Mouse (Mus musculus): ENCODE results near the gene Ndufb4. TPM values are rescaled to one million over a fixed set of nuclear protein-coding genes. Genes with fewer than 3 reads are reported as not detected.

Gene Ndufb4
- polyA plus RNA-seq, 1 experiment from 2014 or later: 66.1 TPM

DNA sequence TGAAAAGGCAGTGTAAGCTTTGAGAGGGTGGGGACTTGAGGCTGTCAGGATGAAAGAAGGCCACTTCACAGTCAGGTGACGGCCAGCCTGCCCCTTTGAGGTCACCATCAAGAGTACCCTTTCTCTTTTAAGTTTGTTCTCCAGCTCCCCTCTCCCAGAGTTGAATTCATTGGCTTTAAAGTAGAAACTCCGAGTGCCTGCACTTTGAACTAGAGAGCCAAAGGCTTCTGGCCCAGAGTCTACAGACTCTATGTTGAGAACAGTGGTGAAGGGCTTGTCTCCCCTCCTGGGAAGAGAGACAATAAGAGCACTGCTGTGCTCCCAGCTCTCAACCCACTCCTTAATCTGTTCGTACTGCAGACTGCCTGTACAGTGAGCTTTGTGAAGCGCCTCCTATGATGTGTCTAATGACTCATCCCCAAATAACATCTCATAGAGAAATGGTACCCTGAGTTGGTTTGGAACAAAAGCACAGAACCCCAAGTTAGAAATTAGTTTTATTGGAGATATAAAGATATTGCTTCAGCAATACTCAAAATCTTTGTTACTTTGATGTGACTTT lies 27.8 kb downstream of the Ndufb4 start:
- Histone ChIP-seq H3K27ac (no peak overlapping the region), H3K4me3 (no peak overlapping the region), H3K9me3 (no peaks in the 10 kb centered on the region), H3K4me2 (replicated peaks) (no peak overlapping the region), H3K27me3 (no peaks in the 10 kb centered on the region), H3K9ac (no peak overlapping the region), H3K36me3 (no peaks in the 10 kb centered on the region), H3K4me1 (no peaks in the 10 kb centered on the region)
- ATAC-seq (ENCODE audit: insufficient number of reproducible peaks, insufficient read depth, low FRiP score, low TSS enrichment): no peak
- WGBS: 67% methylated on average over 4 of the region's 4 CpGs

DNA sequence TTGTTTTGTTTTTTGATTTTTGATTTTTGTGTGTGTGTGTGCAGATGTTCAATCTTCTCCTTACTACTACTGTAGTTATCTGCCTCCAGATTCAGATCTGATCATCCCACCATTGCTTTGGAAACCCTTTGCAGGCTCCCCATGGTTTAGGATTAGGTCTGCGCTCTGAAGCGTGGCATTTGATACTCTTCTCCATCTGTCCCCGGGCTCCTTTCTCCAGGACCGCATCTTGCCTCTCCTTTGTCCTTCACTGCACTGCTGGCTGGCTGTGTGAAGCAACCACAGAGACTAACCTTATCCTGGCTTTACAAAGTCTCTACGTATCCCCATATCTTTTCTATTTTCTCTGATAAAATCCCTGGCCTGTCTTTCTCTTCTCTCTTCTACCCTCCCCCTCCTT lies 31.3 kb downstream of the Ndufb4 start:
- 47% methylated on average over 5 of the region's 5 CpGs for WGBS

GRCm38 (mm10) chr16:37622403-37622802 lies 31.9 kb downstream of the Ndufb4 start:
- H3K27me3 ChIP-seq: no peaks in the 10 kb centered on the region
- H3K27ac ChIP-seq: no peak overlapping the region
- no peaks in the 10 kb centered on the region for H3K36me3 ChIP-seq
- H3K9me3 ChIP-seq: no peaks in the 10 kb centered on the region
- no peak overlapping the region for H3K9ac ChIP-seq
- ATAC-seq (ENCODE audit: insufficient number of reproducible peaks, insufficient read depth, low FRiP score, low TSS enrichment): no peak
- no peak overlapping the region for H3K4me3 ChIP-seq
- no peak overlapping the region for H3K4me2 ChIP-seq (replicated peaks)
- 72% methylated on average over 3 of the region's 3 CpGs for WGBS
- H3K4me1 ChIP-seq: peaks cover 5% of the 10 kb centered on the region; the same call in 1 of the 2 replicates

More for the DNA sequence above, 31.3 kb downstream of the Ndufb4 start:
- no peaks in the 10 kb centered on the region for H3K36me3 ChIP-seq
- no peak overlapping the region for H3K4me2 ChIP-seq (replicated peaks)
- H3K9me3 ChIP-seq: no peaks in the 10 kb centered on the region
- no peaks in the 10 kb centered on the region for H3K27me3 ChIP-seq
- no peak overlapping the region for H3K27ac ChIP-seq
- no peaks in the 10 kb centered on the region for H3K4me1 ChIP-seq
- no peak overlapping the region for H3K4me3 ChIP-seq
- ATAC-seq (ENCODE audit: insufficient number of reproducible peaks, insufficient read depth, low FRiP score, low TSS enrichment): no peak
- no peak overlapping the region for H3K9ac ChIP-seq

GRCm38 (mm10) chr16:37617695-37618094 lies 36.6 kb downstream of the Ndufb4 start:
- Histone ChIP-seq H3K9ac (no peak overlapping the region), H3K4me2 (replicated peaks) (no peak overlapping the region), H3K27ac (0 out of 2 replicates have a peak overlapping the region, but pooled peaks have one; percentile 19), H3K9me3 (no peaks in the 10 kb centered on the region), H3K4me3 (no peak overlapping the region), H3K27me3 (no peaks in the 10 kb centered on the region), H3K36me3 (no peaks in the 10 kb centered on the region), H3K4me1 (peaks cover 5% of the 10 kb centered on the region; the same call in 1 of the 2 replicates)
- no peak for ATAC-seq (ENCODE audit: insufficient number of reproducible peaks, insufficient read depth, low FRiP score, low TSS enrichment)
- 26% methylated on average over 3 of the region's 3 CpGs for WGBS

- H3K4me2 ChIP-seq (replicated peaks): no peak overlapping the region
- no peak overlapping the region for H3K9ac ChIP-seq
- H3K27ac ChIP-seq: no peak overlapping the region
- WGBS: 75% methylated on average over 8 of the region's 8 CpGs
- ATAC-seq (ENCODE audit: insufficient number of reproducible peaks, insufficient read depth, low FRiP score, low TSS enrichment): no peak
- peaks cover 5% of the 10 kb centered on the region; the same call in 1 of the 2 replicates for H3K4me1 ChIP-seq
- no peaks in the 10 kb centered on the region for H3K36me3 ChIP-seq
- no peaks in the 10 kb centered on the region for H3K9me3 ChIP-seq
- no peak overlapping the region for H3K4me3 ChIP-seq
- no peaks in the 10 kb centered on the region for H3K27me3 ChIP-seq
These were observed 38.1 kb downstream of the Ndufb4 start for GRCm38 (mm10) chr16:37616104-37616503.

DNA sequence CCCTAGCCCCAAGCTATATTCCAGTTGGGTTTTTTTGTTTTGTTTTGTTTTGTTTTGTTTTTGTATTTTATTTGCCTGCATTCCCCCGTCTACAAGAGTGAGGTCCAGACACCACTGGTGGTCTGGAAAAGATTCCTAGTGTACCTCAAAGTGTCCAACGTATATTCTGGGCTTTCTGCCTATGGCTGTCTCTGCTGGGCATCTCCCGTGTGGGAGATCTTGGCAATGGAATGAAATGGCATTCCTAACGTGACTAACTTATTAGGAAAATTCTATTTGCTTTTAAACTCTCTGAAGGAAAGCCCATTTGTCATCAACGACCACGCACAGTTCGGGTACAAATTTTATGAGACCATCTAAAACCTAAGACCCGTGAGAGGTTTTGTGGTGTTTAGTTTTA lies 38.8 kb downstream of the Ndufb4 start:
- 74% methylated on average over 8 of the region's 8 CpGs for WGBS
- peaks cover 5% of the 10 kb centered on the region; the same call in 1 of the 2 replicates for H3K4me1 ChIP-seq
- H3K4me2 ChIP-seq (replicated peaks): no peak overlapping the region

DNA sequence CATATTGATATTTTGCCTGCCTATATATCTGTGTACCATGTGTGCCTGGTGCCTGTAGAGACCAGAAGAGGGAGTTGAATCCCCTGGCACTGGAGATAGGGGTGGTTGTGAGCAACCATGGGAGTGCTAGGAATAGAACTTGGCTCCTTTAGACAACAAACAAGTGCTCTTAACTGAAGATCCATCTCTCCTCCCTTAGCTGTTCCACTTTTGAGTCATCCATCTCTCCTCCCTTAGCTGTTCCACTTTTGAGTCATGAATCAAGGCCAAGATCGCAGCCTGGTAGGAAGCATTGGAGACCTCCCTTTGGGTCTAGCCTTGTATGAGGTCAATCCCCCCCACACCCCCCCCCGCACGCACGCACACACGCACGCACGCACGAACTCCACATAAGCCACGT lies 39.7 kb downstream of the Ndufb4 start:
- H3K4me3 ChIP-seq: no peak overlapping the region
- H3K9me3 ChIP-seq: no peaks in the 10 kb centered on the region
- no peak for ATAC-seq (ENCODE audit: insufficient number of reproducible peaks, insufficient read depth, low FRiP score, low TSS enrichment)
- no peak overlapping the region for H3K9ac ChIP-seq
- H3K4me1 ChIP-seq: peaks cover 5% of the 10 kb centered on the region; the same call in 1 of the 2 replicates
- no peaks in the 10 kb centered on the region for H3K27me3 ChIP-seq
- no peaks in the 10 kb centered on the region for H3K36me3 ChIP-seq
- no peak overlapping the region for H3K27ac ChIP-seq
- WGBS: 95% methylated on average over 9 of the region's 9 CpGs
- no peak overlapping the region for H3K4me2 ChIP-seq (replicated peaks)

More for the DNA sequence above, 38.8 kb downstream of the Ndufb4 start:
- ATAC-seq (ENCODE audit: insufficient number of reproducible peaks, insufficient read depth, low FRiP score, low TSS enrichment): no peak
- no peak overlapping the region for H3K27ac ChIP-seq
- H3K9me3 ChIP-seq: no peaks in the 10 kb centered on the region
- no peak overlapping the region for H3K4me3 ChIP-seq
- H3K9ac ChIP-seq: no peak overlapping the region
- H3K36me3 ChIP-seq: no peaks in the 10 kb centered on the region
- H3K27me3 ChIP-seq: no peaks in the 10 kb centered on the region

DNA sequence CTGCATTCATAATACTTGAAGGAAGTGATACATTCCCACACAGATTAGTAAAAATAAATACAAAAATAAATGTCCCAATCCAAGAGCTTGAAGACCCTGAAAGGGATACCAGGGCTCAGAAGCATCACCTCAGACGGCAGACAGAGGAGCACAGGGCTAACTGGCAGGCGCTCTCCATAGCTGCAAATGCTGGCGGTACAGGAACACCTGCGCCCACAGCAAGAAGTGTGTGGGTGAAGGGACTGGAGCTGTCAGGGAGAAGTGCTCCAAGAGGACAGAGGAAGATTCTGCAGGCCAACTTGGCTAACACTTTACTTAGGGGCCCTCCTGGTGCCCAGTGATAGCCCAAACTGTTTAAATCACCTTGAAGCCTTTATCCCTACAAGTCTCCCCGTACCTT lies 42.2 kb downstream of the Ndufb4 start:
- Histone ChIP-seq H3K36me3 (no peaks in the 10 kb centered on the region), H3K4me3 (no peak overlapping the region), H3K9ac (no peak overlapping the region), H3K4me2 (replicated peaks) (no peak overlapping the region), H3K27me3 (no peaks in the 10 kb centered on the region), H3K27ac (no peak overlapping the region), H3K4me1 (no peaks in the 10 kb centered on the region), H3K9me3 (no peaks in the 10 kb centered on the region)
- no peak for ATAC-seq (ENCODE audit: insufficient number of reproducible peaks, insufficient read depth, low FRiP score, low TSS enrichment)
- 84% methylated on average over 5 of the region's 5 CpGs for WGBS

DNA sequence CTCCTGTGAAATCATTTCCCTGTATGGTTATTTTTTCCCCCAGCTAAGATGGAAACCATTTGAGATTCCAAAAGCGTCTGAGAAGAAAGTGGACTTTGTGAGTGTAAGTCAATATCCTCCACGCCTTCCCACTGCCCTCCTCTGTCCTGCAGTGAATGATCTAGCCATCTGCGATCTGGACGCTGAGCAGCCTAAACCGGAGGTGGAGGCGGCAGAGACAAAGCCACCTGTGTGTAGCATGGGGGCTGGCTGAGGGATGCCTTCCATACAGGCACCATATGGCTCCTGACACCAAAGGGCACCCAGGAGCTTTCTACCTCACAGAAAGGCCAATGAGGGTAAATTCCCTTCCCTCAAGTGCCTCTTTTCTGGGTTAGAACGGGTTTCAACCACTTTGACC lies 43.2 kb downstream of the Ndufb4 start:
- no peaks in the 10 kb centered on the region for H3K36me3 ChIP-seq
- whole genome bisulfite sequencing: 38% methylated on average over 7 of the region's 7 CpGs
- H3K4me1 ChIP-seq: no peaks in the 10 kb centered on the region
- no peaks in the 10 kb centered on the region for H3K9me3 ChIP-seq
- no peak overlapping the region for H3K9ac ChIP-seq
- H3K4me3 ChIP-seq: no peak overlapping the region
- no peaks in the 10 kb centered on the region for H3K27me3 ChIP-seq
- H3K27ac ChIP-seq: no peak overlapping the region
- ATAC-seq (ENCODE audit: insufficient number of reproducible peaks, insufficient read depth, low FRiP score, low TSS enrichment): no peak
- no peak overlapping the region for H3K4me2 ChIP-seq (replicated peaks)

GRCm38 (mm10) chr16:37610333-37610732 lies 43.9 kb downstream of the Ndufb4 start:
- no peak overlapping the region for H3K27ac ChIP-seq
- H3K4me3 ChIP-seq: no peak overlapping the region
- H3K27me3 ChIP-seq: no peaks in the 10 kb centered on the region
- H3K4me2 ChIP-seq (replicated peaks): no peak overlapping the region
- ATAC-seq (ENCODE audit: insufficient number of reproducible peaks, insufficient read depth, low FRiP score, low TSS enrichment): no peak
- 70% methylated on average over 8 of the region's 8 CpGs for WGBS
- no peak overlapping the region for H3K9ac ChIP-seq
- H3K4me1 ChIP-seq: no peaks in the 10 kb centered on the region
- no peaks in the 10 kb centered on the region for H3K9me3 ChIP-seq
- no peaks in the 10 kb centered on the region for H3K36me3 ChIP-seq

DNA sequence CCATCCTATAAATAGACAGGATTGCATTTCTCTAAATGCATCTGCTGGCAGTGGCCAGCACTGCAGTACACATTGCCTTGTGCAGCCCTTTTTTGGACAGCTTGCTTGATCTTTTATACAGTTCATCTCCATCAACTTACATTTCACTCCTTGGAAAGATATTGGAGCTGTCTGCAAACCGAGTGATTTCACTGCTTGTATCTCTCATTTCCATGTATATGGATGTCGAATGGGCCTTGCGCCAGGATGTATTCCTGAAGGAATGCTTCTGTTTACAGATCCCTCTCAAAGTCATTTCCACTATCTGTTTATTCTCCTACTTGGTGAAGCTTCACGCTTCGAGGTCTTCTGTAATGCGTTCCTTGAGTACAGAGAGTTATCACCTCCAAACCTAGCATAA lies 50.0 kb downstream of the Ndufb4 start:
- H3K4me2 ChIP-seq (replicated peaks): no peak overlapping the region
- ATAC-seq (ENCODE audit: insufficient number of reproducible peaks, insufficient read depth, low FRiP score, low TSS enrichment): no peak
- H3K27me3 ChIP-seq: no peaks in the 10 kb centered on the region
- no peak overlapping the region for H3K4me3 ChIP-seq
- no peak overlapping the region for H3K27ac ChIP-seq
- no peaks in the 10 kb centered on the region for H3K36me3 ChIP-seq
- no peaks in the 10 kb centered on the region for H3K9me3 ChIP-seq
- H3K4me1 ChIP-seq: no peaks in the 10 kb centered on the region
- 92% methylated on average over 6 of the region's 6 CpGs for WGBS
- H3K9ac ChIP-seq: no peak overlapping the region

DNA sequence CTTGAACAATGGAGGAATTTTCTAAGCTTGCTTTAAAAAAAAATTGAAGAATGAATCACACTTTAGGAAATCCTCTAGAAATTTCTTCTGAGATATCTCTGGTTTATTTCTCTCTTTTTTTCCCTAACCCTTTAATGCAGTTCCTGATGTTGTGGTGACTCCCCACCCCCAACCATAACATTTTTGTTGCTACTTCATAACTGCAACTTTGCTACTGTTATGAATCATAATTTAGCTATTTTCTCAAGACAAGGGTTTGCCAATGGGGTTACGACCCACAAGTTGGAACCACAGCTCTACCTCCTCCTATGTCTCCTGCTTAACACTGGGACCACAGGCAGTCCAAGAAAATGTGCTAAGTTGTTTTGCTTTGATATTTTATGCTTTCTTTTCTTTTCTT lies 50.8 kb downstream of the Ndufb4 start:
- H3K27ac ChIP-seq: no peak overlapping the region
- WGBS: 83% methylated on average over 1 of the region's 1 CpGs

More for the DNA sequence above, 50.8 kb downstream of the Ndufb4 start:
- no peaks in the 10 kb centered on the region for H3K4me1 ChIP-seq
- no peaks in the 10 kb centered on the region for H3K27me3 ChIP-seq
- no peaks in the 10 kb centered on the region for H3K9me3 ChIP-seq
- H3K4me3 ChIP-seq: no peak overlapping the region
- no peaks in the 10 kb centered on the region for H3K36me3 ChIP-seq
- H3K9ac ChIP-seq: no peak overlapping the region
- no peak for ATAC-seq (ENCODE audit: insufficient number of reproducible peaks, insufficient read depth, low FRiP score, low TSS enrichment)
- no peak overlapping the region for H3K4me2 ChIP-seq (replicated peaks)

Measured in embryonic facial prominence, embryonic 12.5 days (tissue).